Mouse (Mus musculus) adrenal gland, adult 8-10 months (tissue): Measurements from ENCODE around the gene Stradb. TPM values are rescaled to one million over a fixed set of nuclear protein-coding genes. Genes with fewer than 3 reads are reported as not detected.
"Not testable (repeated sequence)": the region's sequence is repeated elsewhere in the genome, so short reads cannot be mapped to it uniquely, and the experiment has no call there.

ENCODE experiments used
- DNase-seq: peaks from one replicate; pipeline ENCODE4 v3.0.0; 2022
- total RNA-seq, 4 experiments: library from RNA; stranded (reverse); gene quantifications; 2 replicates each; pipeline ENCODE4 v1.2.4; 2022

Gene Stradb
- 10 to 100 TPM; 25.7 to 39.8 (median 34.8) TPM for total RNA-seq

- peak; percentile 94 for DNase-seq
Observed at GRCm38 (mm10) chr1:58973366-58974221, at the start of gene Stradb, which contains the start of gene Trak2. Gene Stradb (plus strand): TSS chr1:58973522. Gene Trak2 (minus strand): TSS chr1:58973430.

GRCm38 (mm10) chr1:58926664-58927063 is 46.7 kb upstream of the Stradb start:
- DNase-seq = no peak

- DNase-seq = no peak
Observed at GRCm38 (mm10) chr1:58936746-58937605, 36.3 kb upstream of the Stradb start.

- DNase-seq = no peak
Observed at GRCm38 (mm10) chr1:58937606-58938099, 35.7 kb upstream of the Stradb start.

GRCm38 (mm10) chr1:58945523-58945922 is 27.8 kb upstream of the Stradb start:
- peak; percentile 63 for DNase-seq

- no peak for DNase-seq
Observed at GRCm38 (mm10) chr1:58945960-58946670, 27.2 kb upstream of the Stradb start.

- no peak for DNase-seq
Observed at GRCm38 (mm10) chr1:58946718-58947117, 26.6 kb upstream of the Stradb start.

- DNase-seq = no peak
Observed at GRCm38 (mm10) chr1:58949561-58950106, 23.7 kb upstream of the Stradb start.

GRCm38 (mm10) chr1:58950899-58951648 is 22.2 kb upstream of the Stradb start:
- DNase-seq = peak; percentile 84

- DNase-seq = no peak
Observed at GRCm38 (mm10) chr1:58951841-58952240, 21.5 kb upstream of the Stradb start.

- no peak for DNase-seq
Observed at GRCm38 (mm10) chr1:58952526-58952925, 20.8 kb upstream of the Stradb start.

- DNase-seq = no peak
Observed at GRCm38 (mm10) chr1:58952997-58953396, 20.3 kb upstream of the Stradb start.

GRCm38 (mm10) chr1:58953686-58954434 is 19.5 kb upstream of the Stradb start:
- no peak for DNase-seq

GRCm38 (mm10) chr1:58954578-58955410 is 18.5 kb upstream of the Stradb start:
- no peak for DNase-seq

GRCm38 (mm10) chr1:58955716-58956115 is 17.6 kb upstream of the Stradb start:
- no peak for DNase-seq

- no peak for DNase-seq
Observed at GRCm38 (mm10) chr1:58956229-58956628, 17.1 kb upstream of the Stradb start.

GRCm38 (mm10) chr1:58957931-58958330 is 15.4 kb upstream of the Stradb start:
- no peak for DNase-seq

GRCm38 (mm10) chr1:58958789-58959526 is 14.4 kb upstream of the Stradb start:
- not testable (repeated sequence) for DNase-seq

- DNase-seq = no peak
Observed at GRCm38 (mm10) chr1:58959682-58960081, 13.6 kb upstream of the Stradb start.
